Mouse (Mus musculus) stomach, postnatal 0 days (tissue): ENCODE data around the gene Gm32742. TPM values are rescaled to one million over a fixed set of nuclear protein-coding genes. Genes with fewer than 3 reads are reported as not detected.

ENCODE experiments used
- ATAC-seq: fragments of 200-750 bp; cut with Nextera tagmentation; 2 replicates; pipeline ENCODE4 v1.8.0; 2017; ENCODE audit not compliant: low FRiP score, low TSS enrichment
- DNase-seq: peaks from one replicate; pipeline ENCODE4 v3.0.0-alpha.2; 2016; ENCODE audit warnings: low spot score
- H3K27ac ChIP-seq: fragments of 300-500 bp; sonication (generic); replicated peaks from 2 replicates; pipeline ENCODE4 v1.5.1; 2014; ENCODE audit warnings: mild to moderate bottlenecking, control low read depth
- H3K27me3 ChIP-seq: fragments of 300-500 bp; sonication (generic); 2 replicates; pipeline ENCODE4 v1.6.1; 2014; ENCODE audit warnings: low read length; ENCODE audit not compliant: control insufficient read depth, insufficient read depth
- H3K36me3 ChIP-seq: fragments of 300-500 bp; sonication (generic); 2 replicates; pipeline ENCODE4 v1.6.1; 2014; ENCODE audit warnings: low read length, mixed read lengths; ENCODE audit not compliant: control insufficient read depth, insufficient read depth
- H3K4me1 ChIP-seq: fragments of 300-500 bp; sonication (generic); replicated peaks from 2 replicates; pipeline ENCODE4 v1.6.1; 2014; ENCODE audit warnings: antibody characterized with exemption; ENCODE audit not compliant: control insufficient read depth, insufficient read depth
- H3K4me2 ChIP-seq: fragments of 300-500 bp; sonication (generic); replicated peaks from 2 replicates; pipeline ENCODE4 v1.6.1; 2014; ENCODE audit warnings: low read depth, mild to moderate bottlenecking, control low read depth, moderate library complexity
- H3K4me3 ChIP-seq: fragments of 300-500 bp; sonication (generic); 2 replicates; pipeline ENCODE4 v1.5.1; 2014; ENCODE audit warnings: low read depth, low read length, control low read depth
- H3K9ac ChIP-seq: fragments of 300-500 bp; sonication (generic); 2 replicates; pipeline ENCODE4 v1.6.1; 2014; ENCODE audit warnings: mild to moderate bottlenecking, low read length, control low read depth, mixed read lengths
- H3K9me3 ChIP-seq: fragments of 300-500 bp; sonication (generic); 2 replicates; pipeline ENCODE4 v1.6.1; 2016; ENCODE audit warnings: low read length; ENCODE audit not compliant: control insufficient read depth
- CTCF ChIP-seq: IDR thresholded peaks from 2 replicates; pipeline ENCODE4 v1.5.1; 2016; ENCODE audit warnings: antibody characterized with exemption, low read depth, mild to moderate bottlenecking, moderate library complexity
- EP300 ChIP-seq: optimal IDR thresholded peaks from 2 replicates; pipeline ENCODE3; 2016; ENCODE audit warnings: antibody characterized with exemption
- WGBS: fragments of 180-500 bp; shearing (Covaris S2); extraction: QIAGEN DNeasy Blood & Tissue Kit; methylation state at CpG from one replicate; pipeline ENCODE4 v1.1.7; 2014; 5-methylcytosine and 5-hydroxymethylcytosine counted together
- polyA plus RNA-seq: library from polyadenylated mRNA; unstranded; fragments of >200 nt; fragmentation: Nextera tagmentation; extraction: Ambion mirVana; gene quantifications from 2 replicates; pipeline ENCODE4 v1.2.1, GENCODE M21; 2015

Gm32742 gene
- polyA plus RNA-seq: 0.06 and 0.08 TPM in 2 replicates

DNA sequence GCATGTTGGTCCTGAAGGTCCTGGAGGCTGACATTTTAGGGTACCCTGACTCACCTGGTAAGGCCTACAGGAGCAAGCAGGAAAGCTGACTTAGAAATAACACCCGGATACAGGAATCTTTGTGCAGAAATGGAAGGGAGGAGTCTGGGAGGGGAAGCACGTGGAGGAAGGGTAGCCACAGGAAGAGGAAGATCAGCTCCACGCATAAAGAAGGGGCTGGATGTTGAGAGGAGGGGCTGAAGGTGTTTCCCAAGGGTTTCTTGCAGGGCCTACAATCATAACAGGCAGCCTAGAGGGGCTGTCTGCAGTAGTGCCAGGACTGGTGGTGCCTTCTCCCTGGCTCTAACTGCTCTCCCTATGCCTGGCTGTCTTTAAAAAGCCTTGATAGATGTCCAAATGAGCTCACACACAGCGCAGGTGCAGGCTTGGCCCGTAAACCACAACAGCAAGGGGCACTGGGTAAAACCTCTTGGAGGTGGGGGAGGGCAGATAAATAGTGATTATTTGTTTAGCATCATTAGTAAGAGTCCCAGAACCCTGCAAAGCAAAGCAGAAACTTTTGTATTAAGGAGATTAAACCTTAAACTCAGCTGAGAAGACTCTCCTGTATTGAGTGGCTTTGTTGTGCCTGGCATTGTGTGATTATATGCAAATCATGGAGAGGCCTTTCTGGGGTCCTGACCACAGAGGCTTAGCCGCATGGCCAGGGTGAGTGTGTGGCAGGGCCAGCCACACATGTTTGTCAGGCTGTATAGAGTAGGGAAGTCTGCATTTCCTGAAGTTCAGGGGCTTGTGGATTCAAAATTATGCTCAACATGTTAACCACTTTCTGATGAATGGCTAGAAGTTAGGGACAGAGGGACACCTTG, at the start of gene Gm32742:
Gene Gm32742, minus strand, starts transcription at position 206 of the 869 bp plus-strand sequence.
- H3K27me3 ChIP-seq: no peaks in the 10 kb centered on the region

GRCm38 (mm10) chr9:51213729-51214237, 48.5 kb upstream of the Gm32742 start:
- Histone ChIP-seq H3K4me2 (no peak overlapping the region), H3K27ac (no peak overlapping the region), H3K4me1 (no peaks in the 10 kb centered on the region; the same call in 1 of the 2 replicates), H3K9me3 (no peaks in the 10 kb centered on the region), H3K27me3 (no peaks in the 10 kb centered on the region), H3K4me3 (no peak overlapping the region), H3K9ac (no peak overlapping the region), H3K36me3 (no peaks in the 10 kb centered on the region)
- TF ChIP-seq CTCF (no peak), EP300 (no peak)
- no peak for ATAC-seq
- DNase-seq: no peak
- WGBS: 87% methylated on average over 6 of the region's 6 CpGs

More for the DNA sequence above, at the start of gene Gm32742:
- no peak within 1 kb of the TSS for H3K4me3 ChIP-seq
- DNase-seq (no peak), ATAC-seq (no peak)
- no peak within 1 kb of the TSS for H3K27ac ChIP-seq
- H3K36me3 ChIP-seq: no peaks in the 10 kb centered on the region
- H3K4me2 ChIP-seq: no peak within 1 kb of the TSS
- no peaks in the 10 kb centered on the region for H3K9me3 ChIP-seq
- no peak for TF ChIP-seq EP300
- no peak for TF ChIP-seq CTCF
- H3K4me1 ChIP-seq: 0 out of 2 replicates have a peak, but pooled peaks cover 3% of the 10 kb centered on the region
- WGBS: 23% methylated on average over 6 of the region's 6 CpGs
- H3K9ac ChIP-seq: no peak within 1 kb of the TSS

DNA sequence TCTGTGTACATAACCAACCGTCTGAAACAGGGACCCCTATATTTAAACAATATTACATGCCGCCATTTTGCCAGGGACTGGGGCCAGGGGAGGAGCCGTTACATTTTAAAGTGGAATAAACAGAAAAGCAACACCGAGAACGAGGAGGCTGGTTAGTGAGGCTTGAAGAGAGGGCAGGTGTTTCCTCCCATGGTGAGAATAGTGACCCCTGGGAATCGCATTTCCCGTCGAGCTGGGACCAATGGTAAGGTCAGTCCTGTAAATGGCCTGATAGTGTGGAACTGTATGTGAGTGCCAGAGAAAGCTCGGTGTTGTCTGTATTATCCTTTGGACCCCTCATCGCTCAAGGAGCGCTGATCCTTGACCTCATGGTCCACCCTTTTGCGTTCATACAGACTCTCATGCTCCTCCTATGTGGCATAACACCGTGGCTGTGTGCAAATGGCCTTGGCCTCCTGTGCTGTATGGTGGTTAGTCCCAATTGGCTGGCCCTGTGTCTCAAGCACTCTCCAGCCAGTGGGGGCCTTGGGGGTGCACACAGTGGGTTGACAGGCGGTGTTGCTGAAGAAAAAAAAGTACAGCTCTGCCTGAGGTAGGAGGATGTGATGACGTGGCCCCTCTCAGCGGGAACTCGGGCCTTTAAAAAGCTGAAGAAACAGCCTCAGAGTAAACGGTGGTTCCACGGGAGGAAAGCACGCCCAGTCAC, 47.9 kb upstream of the Gm32742 start, which contains the start of gene Pou2af1:
Gene Pou2af1, plus strand, starts transcription at position 686 of the 706 bp plus-strand sequence.
- H3K27me3 ChIP-seq: no peaks in the 10 kb centered on the region
- no peak for TF ChIP-seq EP300
- no peak for TF ChIP-seq CTCF
- ATAC-seq (no peak), DNase-seq (no peak)
- H3K36me3 ChIP-seq: no peaks in the 10 kb centered on the region
- H3K27ac ChIP-seq: no peak within 1 kb of the TSS
- no peaks in the 10 kb centered on the region; the same call in 1 of the 2 replicates for H3K4me1 ChIP-seq
- no peaks in the 10 kb centered on the region for H3K9me3 ChIP-seq
- no peak within 1 kb of the TSS for H3K4me3 ChIP-seq
- 74% methylated on average over 20 of the region's 20 CpGs for WGBS
- no peak within 1 kb of the TSS for H3K9ac ChIP-seq
- H3K4me2 ChIP-seq: no peak within 1 kb of the TSS

- H3K36me3 ChIP-seq: no peaks in the 10 kb centered on the region
- no peak for ATAC-seq
- H3K4me1 ChIP-seq: no peaks in the 10 kb centered on the region; the same call in 1 of the 2 replicates
- DNase-seq: no peak
- H3K9ac ChIP-seq: no peak overlapping the region
- no peak overlapping the region for H3K27ac ChIP-seq
- H3K9me3 ChIP-seq: no peaks in the 10 kb centered on the region
- no peak overlapping the region for H3K4me2 ChIP-seq
- no peaks in the 10 kb centered on the region for H3K27me3 ChIP-seq
- WGBS: 55% methylated on average over 6 of the region's 6 CpGs
- no peak overlapping the region for H3K4me3 ChIP-seq
- TF ChIP-seq CTCF (no peak), EP300 (no peak)
Observed at GRCm38 (mm10) chr9:51211191-51211590, 45.9 kb upstream of the Gm32742 start.

- Histone ChIP-seq H3K9me3 (no peaks in the 10 kb centered on the region), H3K36me3 (no peaks in the 10 kb centered on the region), H3K9ac (no peak overlapping the region), H3K27me3 (no peaks in the 10 kb centered on the region), H3K27ac (no peak overlapping the region), H3K4me3 (no peak overlapping the region), H3K4me1 (no peaks in the 10 kb centered on the region), H3K4me2 (no peak overlapping the region)
- DNase-seq (no peak), ATAC-seq (no peak)
- TF ChIP-seq CTCF (no peak), EP300 (no peak)
- WGBS: 86% methylated on average over 2 of the region's 2 CpGs
Observed at GRCm38 (mm10) chr9:51208974-51209332, 43.6 kb upstream of the Gm32742 start.
